Mouse (Mus musculus): Measurements from ENCODE around the gene Zc3h7a. TPM values are rescaled to one million over a fixed set of nuclear protein-coding genes. Genes with fewer than 3 reads are reported as not detected.
A peak's percentile ranks its signal among the peaks of the same experiment; 100 is the strongest.

Zc3h7a gene
- polyA plus RNA-seq, 1 experiment from 2014 or later = 92.9 TPM

GRCm38 (mm10) chr16:11133476-11134347, 42.5 kb downstream of the Zc3h7a start:
- under 1% methylated on average over 34 of the region's 34 CpGs for WGBS
- ATAC-seq (ENCODE audit: borderline replicate concordance, extremely low read depth, low FRiP score, low TSS enrichment) = no peak; the same call in 1 of the 2 replicates
- Histone ChIP-seq H3K36me3 (peaks cover 18% of the 10 kb centered on the region; the same call in 1 of the 2 replicates), H3K4me2 (peak overlapping the region; percentile 65), H3K4me3 (peak overlapping the region; percentile 93), H3K27ac (peak overlapping the region; percentile 85), H3K27me3 (no peaks in the 10 kb centered on the region), H3K9ac (peak overlapping the region; percentile 97), H3K9me3 (no peaks in the 10 kb centered on the region), H3K4me1 (peaks cover 17% of the 10 kb centered on the region)

- peak overlapping the region; percentile 65 for H3K4me2 ChIP-seq
- no peak for ATAC-seq (ENCODE audit: borderline replicate concordance, extremely low read depth, low FRiP score, low TSS enrichment)
- no peaks in the 10 kb centered on the region for H3K27me3 ChIP-seq
- 6% methylated on average over 2 of the region's 2 CpGs for WGBS
- peaks cover 17% of the 10 kb centered on the region for H3K4me1 ChIP-seq
- peak overlapping the region; percentile 97 for H3K9ac ChIP-seq
- H3K36me3 ChIP-seq = peaks cover 21% of the 10 kb centered on the region; the same call in 1 of the 2 replicates
- H3K27ac ChIP-seq = no peak overlapping the region
- no peaks in the 10 kb centered on the region for H3K9me3 ChIP-seq
- H3K4me3 ChIP-seq = peak overlapping the region; percentile 93
These were observed 43.4 kb downstream of the Zc3h7a start for GRCm38 (mm10) chr16:11132839-11133238.

GRCm38 (mm10) chr16:11128301-11128700, 47.9 kb downstream of the Zc3h7a start:
- WGBS = 86% methylated on average over 11 of the region's 11 CpGs
- peaks cover 13% of the 10 kb centered on the region for H3K4me1 ChIP-seq
- H3K27me3 ChIP-seq = no peaks in the 10 kb centered on the region
- H3K9me3 ChIP-seq = no peaks in the 10 kb centered on the region
- H3K27ac ChIP-seq = no peak overlapping the region
- no peak overlapping the region for H3K4me2 ChIP-seq
- no peak overlapping the region for H3K4me3 ChIP-seq
- no peak for ATAC-seq (ENCODE audit: borderline replicate concordance, extremely low read depth, low FRiP score, low TSS enrichment)
- H3K9ac ChIP-seq = no peak overlapping the region
- peaks cover 15% of the 10 kb centered on the region; the same call in 1 of the 2 replicates for H3K36me3 ChIP-seq

GRCm38 (mm10) chr16:11125371-11125770, 50.8 kb downstream of the Zc3h7a start:
- no peak for ATAC-seq (ENCODE audit: borderline replicate concordance, extremely low read depth, low FRiP score, low TSS enrichment)
- Histone ChIP-seq H3K27me3 (no peaks in the 10 kb centered on the region), H3K4me3 (no peak overlapping the region), H3K36me3 (peaks cover 30% of the 10 kb centered on the region), H3K9me3 (no peaks in the 10 kb centered on the region), H3K27ac (no peak overlapping the region), H3K4me1 (no peaks in the 10 kb centered on the region), H3K4me2 (no peak overlapping the region), H3K9ac (no peak overlapping the region)
- WGBS = 79% methylated on average over 2 of the region's 2 CpGs

GRCm38 (mm10) chr16:11124110-11124509, 52.1 kb downstream of the Zc3h7a start:
- H3K36me3 ChIP-seq = peaks cover 37% of the 10 kb centered on the region
- no peaks in the 10 kb centered on the region for H3K9me3 ChIP-seq

GRCm38 (mm10) chr16:11122625-11123024, 53.6 kb downstream of the Zc3h7a start:
- Histone ChIP-seq H3K4me3 (no peak overlapping the region), H3K4me1 (no peaks in the 10 kb centered on the region), H3K27ac (no peak overlapping the region), H3K9me3 (no peaks in the 10 kb centered on the region), H3K9ac (no peak overlapping the region), H3K4me2 (no peak overlapping the region), H3K27me3 (no peaks in the 10 kb centered on the region), H3K36me3 (peaks cover 29% of the 10 kb centered on the region)
- 91% methylated on average over 2 of the region's 2 CpGs for WGBS
- no peak for ATAC-seq (ENCODE audit: borderline replicate concordance, extremely low read depth, low FRiP score, low TSS enrichment)

More at GRCm38 (mm10) chr16:11124110-11124509, 52.1 kb downstream of the Zc3h7a start:
- Histone ChIP-seq H3K4me3 (no peak overlapping the region), H3K9ac (no peak overlapping the region), H3K27ac (no peak overlapping the region), H3K4me2 (no peak overlapping the region), H3K4me1 (no peaks in the 10 kb centered on the region), H3K27me3 (no peaks in the 10 kb centered on the region)
- 94% methylated on average over 1 of the region's 1 CpGs for WGBS
- ATAC-seq (ENCODE audit: borderline replicate concordance, extremely low read depth, low FRiP score, low TSS enrichment) = no peak

- no peak for ATAC-seq (ENCODE audit: borderline replicate concordance, extremely low read depth, low FRiP score, low TSS enrichment)
These were observed 66.9 kb downstream of the Zc3h7a start for GRCm38 (mm10) chr16:11109198-11109740.

GRCm38 (mm10) chr16:11104905-11105304, 71.3 kb downstream of the Zc3h7a start:
- no peak overlapping the region for H3K9ac ChIP-seq
- 83% methylated on average over 1 of the region's 1 CpGs for WGBS
- no peak overlapping the region for H3K27ac ChIP-seq
- H3K27me3 ChIP-seq = no peaks in the 10 kb centered on the region
- peaks cover 23% of the 10 kb centered on the region for H3K36me3 ChIP-seq
- H3K9me3 ChIP-seq = no peaks in the 10 kb centered on the region
- no peak overlapping the region for H3K4me3 ChIP-seq
- H3K4me1 ChIP-seq = no peaks in the 10 kb centered on the region
- H3K4me2 ChIP-seq = no peak overlapping the region
- ATAC-seq (ENCODE audit: borderline replicate concordance, extremely low read depth, low FRiP score, low TSS enrichment) = no peak

More at GRCm38 (mm10) chr16:11109198-11109740, 66.9 kb downstream of the Zc3h7a start:
- no peak overlapping the region for H3K4me2 ChIP-seq
- WGBS = 51% methylated on average over 4 of the region's 4 CpGs
- no peak overlapping the region for H3K27ac ChIP-seq
- peaks cover 7% of the 10 kb centered on the region; the same call in 1 of the 2 replicates for H3K36me3 ChIP-seq
- no peak overlapping the region for H3K9ac ChIP-seq
- H3K4me1 ChIP-seq = no peaks in the 10 kb centered on the region
- H3K4me3 ChIP-seq = no peak overlapping the region
- H3K27me3 ChIP-seq = no peaks in the 10 kb centered on the region
- no peaks in the 10 kb centered on the region for H3K9me3 ChIP-seq

- 89% methylated on average over 3 of the region's 3 CpGs for WGBS
- H3K36me3 ChIP-seq = peaks cover 11% of the 10 kb centered on the region; the same call in 1 of the 2 replicates
- H3K4me2 ChIP-seq = no peak overlapping the region
- no peaks in the 10 kb centered on the region for H3K27me3 ChIP-seq
- no peaks in the 10 kb centered on the region for H3K4me1 ChIP-seq
- no peak overlapping the region for H3K9ac ChIP-seq
- H3K9me3 ChIP-seq = no peaks in the 10 kb centered on the region
- H3K27ac ChIP-seq = no peak overlapping the region
- H3K4me3 ChIP-seq = no peak overlapping the region
- no peak for ATAC-seq (ENCODE audit: borderline replicate concordance, extremely low read depth, low FRiP score, low TSS enrichment)
These were observed 78.9 kb downstream of the Zc3h7a start for GRCm38 (mm10) chr16:11097301-11097700.

- Histone ChIP-seq H3K27me3 (no peaks in the 10 kb centered on the region), H3K36me3 (peaks cover 24% of the 10 kb centered on the region), H3K4me3 (no peak overlapping the region), H3K9ac (no peak overlapping the region), H3K27ac (no peak overlapping the region), H3K9me3 (no peaks in the 10 kb centered on the region), H3K4me2 (no peak overlapping the region), H3K4me1 (no peaks in the 10 kb centered on the region)
- no peak for ATAC-seq (ENCODE audit: borderline replicate concordance, extremely low read depth, low FRiP score, low TSS enrichment)
- WGBS = 74% methylated on average over 13 of the region's 13 CpGs
These were observed 82.3 kb downstream of the Zc3h7a start for GRCm38 (mm10) chr16:11093717-11094386.

GRCm38 (mm10) chr16:11092523-11092922, 83.7 kb downstream of the Zc3h7a start:
- H3K4me1 ChIP-seq = no peaks in the 10 kb centered on the region
- 64% methylated on average over 3 of the region's 3 CpGs for WGBS
- H3K9ac ChIP-seq = no peak overlapping the region
- H3K27ac ChIP-seq = no peak overlapping the region
- ATAC-seq (ENCODE audit: borderline replicate concordance, extremely low read depth, low FRiP score, low TSS enrichment) = no peak
- H3K27me3 ChIP-seq = no peaks in the 10 kb centered on the region
- H3K9me3 ChIP-seq = no peaks in the 10 kb centered on the region
- H3K36me3 ChIP-seq = peaks cover 38% of the 10 kb centered on the region
- H3K4me2 ChIP-seq = no peak overlapping the region
- no peak overlapping the region for H3K4me3 ChIP-seq

GRCm38 (mm10) chr16:11092061-11092460, 84.1 kb downstream of the Zc3h7a start:
- 53% methylated on average over 4 of the region's 4 CpGs for WGBS
- H3K27me3 ChIP-seq = no peaks in the 10 kb centered on the region
- peaks cover 41% of the 10 kb centered on the region for H3K36me3 ChIP-seq
- no peak overlapping the region for H3K9ac ChIP-seq
- H3K27ac ChIP-seq = no peak overlapping the region
- H3K4me2 ChIP-seq = no peak overlapping the region
- ATAC-seq (ENCODE audit: borderline replicate concordance, extremely low read depth, low FRiP score, low TSS enrichment) = no peak
- H3K4me1 ChIP-seq = no peaks in the 10 kb centered on the region
- no peak overlapping the region for H3K4me3 ChIP-seq
- H3K9me3 ChIP-seq = no peaks in the 10 kb centered on the region
